Mouse (Mus musculus): ENCODE measurements around the gene Sirt2. TPM values are rescaled to one million over a fixed set of nuclear protein-coding genes. Genes with fewer than 3 reads are reported as not detected.

Sirt2 gene
- polyA plus RNA-seq, 1 experiment = 102 TPM

DNA sequence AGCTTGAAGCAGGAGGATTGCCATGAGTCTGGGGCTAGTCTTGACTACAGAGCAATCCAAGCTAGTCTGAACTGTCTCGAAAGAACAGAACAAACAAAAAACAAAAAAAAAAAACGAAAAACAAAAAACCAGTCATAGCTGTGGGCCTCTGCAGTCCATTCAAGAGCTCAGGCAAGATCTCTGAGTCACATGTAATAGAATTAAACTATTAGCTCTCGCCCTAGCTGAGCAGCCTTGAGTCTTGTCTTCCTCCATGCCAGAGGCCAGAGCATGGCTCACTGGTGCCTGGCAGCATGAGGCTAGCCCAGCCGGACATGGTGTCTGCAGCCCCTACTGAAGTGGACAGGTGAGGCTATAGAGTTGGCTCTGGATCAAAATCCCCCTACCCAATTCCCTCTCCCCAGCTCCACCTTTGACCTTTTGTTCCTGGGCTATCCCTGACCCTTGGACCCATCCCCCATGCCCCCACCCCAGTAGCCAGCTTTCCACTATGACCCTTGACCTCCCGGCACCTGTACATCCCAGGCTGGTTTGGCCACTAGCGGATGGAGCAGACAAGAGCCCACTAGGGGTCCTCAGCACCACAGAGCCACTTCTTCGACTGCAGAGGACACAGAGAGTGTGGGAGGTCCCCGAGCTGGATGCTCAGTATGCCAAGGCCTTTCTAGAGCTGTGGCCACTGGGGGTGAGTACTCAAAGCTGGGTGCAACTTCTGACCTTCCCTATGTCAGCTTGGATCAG lies 23.7 kb downstream of the Sirt2 start:
- no peak for DNase-seq
- Histone ChIP-seq H3K4me3 (replicated peaks; ENCODE audit: extremely low read depth, low read depth, low read length) (no peak overlapping the region), H3K4me1 (ENCODE audit: control insufficient read depth, insufficient read depth, low read length) (no peaks in the 10 kb centered on the region)
- no peak for TF ChIP-seq POLR2A (IDR thresholded peaks at IDR 0.05; ENCODE audit: borderline replicate concordance, extremely low read depth, low read depth, low read length)
- no peak for TF ChIP-seq CTCF (IDR thresholded peaks at IDR 0.05; ENCODE audit: insufficient read depth, low read length)
- 63% methylated on average over 8 of the region's 8 CpGs for WGBS

DNA sequence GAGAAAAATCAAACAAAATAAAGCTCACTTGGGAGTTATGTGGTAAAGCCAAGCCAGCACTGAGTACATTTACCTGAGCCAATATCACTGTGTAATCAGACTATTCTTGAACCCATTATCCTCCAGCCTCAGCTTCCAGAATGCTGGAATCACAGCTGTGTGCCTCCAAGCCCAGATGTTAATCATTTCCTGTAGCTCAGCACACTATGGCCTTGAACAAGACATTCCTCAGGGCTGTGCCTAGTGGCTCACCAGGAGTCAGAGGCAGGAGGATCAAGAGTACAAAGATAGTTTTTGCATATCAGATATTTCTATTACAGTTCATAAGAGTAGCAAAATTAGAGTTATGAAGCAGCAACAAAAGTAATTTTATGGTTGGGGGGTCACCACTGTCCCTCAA lies 25.2 kb downstream of the Sirt2 start:
- TF ChIP-seq CTCF (IDR thresholded peaks at IDR 0.05; ENCODE audit: insufficient read depth, low read length) (no peak), POLR2A (IDR thresholded peaks at IDR 0.05; ENCODE audit: borderline replicate concordance, extremely low read depth, low read depth, low read length) (no peak)
- H3K4me1 ChIP-seq (ENCODE audit: control insufficient read depth, insufficient read depth, low read length) = peaks cover 4% of the 10 kb centered on the region; the same call in 1 of the 2 replicates
- no peak overlapping the region for H3K4me3 ChIP-seq (replicated peaks; ENCODE audit: extremely low read depth, low read depth, low read length)
- DNase-seq = no peak

DNA sequence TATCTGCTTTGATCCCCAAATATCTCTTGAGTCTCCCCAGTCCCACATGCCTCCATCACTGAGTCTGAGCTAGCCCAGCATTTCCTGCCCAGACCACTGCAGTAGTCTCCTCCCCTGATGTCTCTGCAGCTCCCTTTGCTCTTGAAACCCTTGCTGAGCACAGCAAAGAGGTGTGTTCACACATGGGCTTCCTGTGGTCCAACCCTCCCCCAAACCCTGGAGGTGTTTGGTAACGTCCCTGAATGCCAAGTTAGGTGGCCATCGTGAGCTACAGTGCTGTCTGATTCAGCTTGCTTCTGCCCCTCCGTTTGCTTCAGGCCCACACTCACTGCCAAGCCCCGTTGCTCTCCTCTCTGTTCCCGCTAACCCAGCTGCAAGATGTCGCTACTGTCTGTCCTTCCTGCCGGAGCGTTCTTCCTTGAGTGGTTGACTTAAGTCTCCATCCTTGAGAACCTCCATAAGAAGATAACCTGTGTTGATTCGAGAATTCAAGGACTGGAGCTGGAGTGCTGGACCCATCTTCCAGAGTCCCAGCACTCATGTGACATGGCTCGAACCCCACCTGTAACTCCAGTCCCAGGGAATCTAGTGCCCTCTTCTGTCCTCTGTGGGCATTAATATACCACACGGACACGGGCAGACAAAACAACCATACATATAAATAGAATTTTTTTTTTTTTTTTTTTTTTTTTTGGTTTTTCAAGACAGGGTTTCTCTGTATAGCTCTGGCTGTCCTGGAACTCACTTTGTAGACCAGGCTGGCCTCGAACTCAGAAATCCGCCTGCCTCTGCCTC lies 26.1 kb downstream of the Sirt2 start:
- Histone ChIP-seq H3K4me3 (replicated peaks; ENCODE audit: extremely low read depth, low read depth, low read length) (no peak overlapping the region), H3K4me1 (ENCODE audit: control insufficient read depth, insufficient read depth, low read length) (peaks cover 7% of the 10 kb centered on the region)
- TF ChIP-seq POLR2A (IDR thresholded peaks at IDR 0.05; ENCODE audit: borderline replicate concordance, extremely low read depth, low read depth, low read length) (no peak), CTCF (IDR thresholded peaks at IDR 0.05; ENCODE audit: insufficient read depth, low read length) (no peak)
- 68% methylated on average over 14 of the region's 14 CpGs for WGBS
- DNase-seq = no peak

DNA sequence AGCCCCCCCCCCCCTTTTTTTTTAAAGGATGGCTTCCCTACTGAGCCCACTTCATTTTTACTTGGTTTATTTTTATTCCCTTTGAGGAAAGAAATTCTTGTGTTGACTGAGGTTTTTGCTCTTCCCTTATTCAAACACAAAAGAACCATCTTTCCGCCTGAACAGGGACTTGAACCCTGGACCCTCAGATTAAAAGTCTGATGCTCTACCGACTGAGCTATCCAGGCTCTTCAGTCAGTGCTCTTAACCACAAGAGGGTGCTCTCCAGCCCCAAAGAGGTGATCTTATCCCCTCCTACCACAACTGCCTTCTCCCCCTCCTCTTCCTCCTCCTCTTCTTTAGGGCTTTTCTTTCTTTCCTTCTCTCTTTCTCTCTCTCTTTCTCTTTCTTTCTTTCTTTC lies 27.3 kb downstream of the Sirt2 start:
- Histone ChIP-seq H3K4me3 (replicated peaks; ENCODE audit: extremely low read depth, low read depth, low read length) (no peak overlapping the region), H3K4me1 (ENCODE audit: control insufficient read depth, insufficient read depth, low read length) (peaks cover 7% of the 10 kb centered on the region)
- WGBS = 29% methylated on average over 2 of the region's 2 CpGs
- TF ChIP-seq POLR2A (IDR thresholded peaks at IDR 0.05; ENCODE audit: borderline replicate concordance, extremely low read depth, low read depth, low read length) (no peak), CTCF (IDR thresholded peaks at IDR 0.05; ENCODE audit: insufficient read depth, low read length) (peak; percentile 19; the same call in 1 of the 2 replicates)
- no peak for DNase-seq

DNA sequence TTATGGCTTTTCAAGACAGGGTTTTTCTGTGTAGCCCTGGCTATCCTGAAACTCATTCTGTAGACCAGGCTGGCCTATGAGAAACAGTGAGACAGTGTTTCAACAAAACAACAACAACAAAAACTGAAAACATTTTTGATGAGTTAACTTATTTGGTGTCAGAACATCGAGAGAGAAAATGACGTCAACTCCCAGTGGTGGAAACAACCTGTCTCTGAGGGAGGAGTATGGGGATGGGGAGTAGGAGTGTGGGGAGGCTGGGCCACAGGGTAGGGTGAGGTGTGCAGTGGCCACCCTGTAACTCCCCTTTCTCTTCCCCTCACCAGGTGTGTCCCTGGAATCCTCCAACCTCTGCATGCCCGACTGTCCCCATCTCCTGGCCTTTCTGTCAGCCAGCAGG lies 28.0 kb downstream of the Sirt2 start:
- H3K4me3 ChIP-seq (replicated peaks; ENCODE audit: extremely low read depth, low read depth, low read length) = no peak overlapping the region
- TF ChIP-seq POLR2A (IDR thresholded peaks at IDR 0.05; ENCODE audit: borderline replicate concordance, extremely low read depth, low read depth, low read length) = no peak
- TF ChIP-seq CTCF (IDR thresholded peaks at IDR 0.05; ENCODE audit: insufficient read depth, low read length) = no peak
- no peak for DNase-seq
- 71% methylated on average over 3 of the region's 3 CpGs for WGBS
- peaks cover 7% of the 10 kb centered on the region for H3K4me1 ChIP-seq (ENCODE audit: control insufficient read depth, insufficient read depth, low read length)

DNA sequence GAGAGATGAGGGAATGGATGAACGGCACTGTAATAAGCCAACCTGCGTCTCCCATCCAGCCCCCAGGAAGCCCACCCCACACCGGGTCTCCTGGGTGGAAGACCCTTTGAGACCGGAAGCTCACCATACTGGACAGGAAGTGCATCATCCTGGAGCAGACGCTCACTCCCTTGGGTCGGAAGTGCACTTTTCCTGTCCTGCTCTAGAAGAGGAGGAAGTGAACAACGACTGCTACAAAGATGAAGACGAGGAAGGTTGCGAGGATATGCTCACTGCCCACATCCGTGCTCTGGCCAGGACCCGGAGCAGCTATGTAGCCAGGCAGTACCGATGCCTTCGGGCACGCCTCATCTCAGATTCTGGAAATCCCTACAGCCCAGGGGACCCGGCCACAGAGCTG lies 29.3 kb downstream of the Sirt2 start:
- peak overlapping the region; percentile 54 for H3K4me3 ChIP-seq (replicated peaks; ENCODE audit: extremely low read depth, low read depth, low read length)
- no peak for DNase-seq
- TF ChIP-seq CTCF (IDR thresholded peaks at IDR 0.05; ENCODE audit: insufficient read depth, low read length) (no peak), POLR2A (IDR thresholded peaks at IDR 0.05; ENCODE audit: borderline replicate concordance, extremely low read depth, low read depth, low read length) (peak; percentile 50; the same call in 1 of the 2 replicates)
- H3K4me1 ChIP-seq (ENCODE audit: control insufficient read depth, insufficient read depth, low read length) = peaks cover 7% of the 10 kb centered on the region
- WGBS = 39% methylated on average over 15 of the region's 15 CpGs

DNA sequence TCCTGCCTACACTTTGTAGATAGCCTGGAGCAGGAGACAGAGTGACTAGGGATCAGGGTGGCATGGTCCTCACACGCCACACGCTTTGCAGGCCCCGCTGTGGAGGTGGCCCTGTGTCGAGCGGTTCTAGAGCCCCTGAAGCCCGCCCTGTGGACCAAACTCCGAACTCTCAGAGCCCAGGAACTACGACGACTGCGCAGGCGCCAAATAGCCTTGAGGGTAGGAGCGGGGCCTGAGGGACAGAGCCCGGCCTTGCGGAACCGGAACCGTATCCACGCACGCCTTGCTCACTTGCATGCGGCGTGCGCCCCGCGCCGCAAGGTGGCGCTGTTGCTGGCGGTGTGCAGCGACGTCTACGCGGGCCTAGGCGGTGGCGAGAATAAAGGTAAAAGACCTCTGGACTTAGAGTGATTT lies 30.0 kb downstream of the Sirt2 start:
- Histone ChIP-seq H3K4me1 (ENCODE audit: control insufficient read depth, insufficient read depth, low read length) (peaks cover 7% of the 10 kb centered on the region), H3K4me3 (replicated peaks; ENCODE audit: extremely low read depth, low read depth, low read length) (peak overlapping the region; percentile 54)
- DNase-seq = peak; percentile 85
- peak; percentile 93 for TF ChIP-seq CTCF (IDR thresholded peaks at IDR 0.05; ENCODE audit: insufficient read depth, low read length)
- 0 out of 2 replicates have a peak, but pooled peaks have one; percentile 28 for TF ChIP-seq POLR2A (IDR thresholded peaks at IDR 0.05; ENCODE audit: borderline replicate concordance, extremely low read depth, low read depth, low read length)
- WGBS = 9% methylated on average over 32 of the region's 32 CpGs

DNA sequence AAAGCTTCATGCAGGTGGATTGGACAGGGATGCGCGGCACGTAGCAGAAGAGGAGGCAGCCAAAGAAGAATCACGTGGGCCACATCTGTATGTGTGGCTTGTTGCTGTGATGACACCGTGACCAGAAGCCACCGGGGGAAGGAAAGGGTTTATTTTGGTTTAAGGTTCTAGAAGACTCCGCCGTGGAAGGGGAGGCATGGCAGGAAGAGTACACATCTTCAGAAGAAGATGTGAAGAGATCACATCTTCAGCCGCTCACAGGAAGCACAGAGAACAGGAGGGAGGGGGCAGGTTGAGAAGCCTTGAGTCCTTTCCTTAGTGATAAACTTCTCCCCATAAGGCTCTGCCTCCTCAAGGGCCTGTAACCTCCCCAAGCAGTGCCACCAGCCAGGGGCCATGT lies 33.5 kb downstream of the Sirt2 start:
- WGBS = 87% methylated on average over 9 of the region's 9 CpGs
- TF ChIP-seq CTCF (IDR thresholded peaks at IDR 0.05; ENCODE audit: insufficient read depth, low read length) = no peak
- Histone ChIP-seq H3K4me1 (ENCODE audit: control insufficient read depth, insufficient read depth, low read length) (peaks cover 25% of the 10 kb centered on the region), H3K4me3 (replicated peaks; ENCODE audit: extremely low read depth, low read depth, low read length) (no peak overlapping the region)
- DNase-seq = no peak

DNA sequence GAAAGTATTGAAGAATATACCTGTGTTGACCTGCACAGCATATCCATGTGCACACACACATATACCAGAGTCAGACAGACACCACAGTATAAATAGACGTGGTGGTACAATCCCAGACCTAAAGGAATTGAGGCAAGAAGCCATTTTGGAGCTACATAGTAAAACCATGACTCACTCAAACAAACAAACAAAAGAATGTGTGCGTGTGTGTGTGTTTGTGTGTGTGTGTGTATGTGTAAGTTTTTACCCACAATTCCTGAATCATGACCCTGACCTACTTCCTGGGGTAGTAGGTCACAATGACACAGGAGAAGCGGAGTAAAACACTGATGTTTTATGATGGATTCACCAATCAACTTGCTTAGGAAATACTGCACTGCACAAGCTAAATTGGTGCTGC lies 34.9 kb downstream of the Sirt2 start:
- no peak for DNase-seq
- WGBS = 28% methylated on average over 3 of the region's 3 CpGs

More for the DNA sequence above, 34.9 kb downstream of the Sirt2 start:
- Histone ChIP-seq H3K4me1 (ENCODE audit: control insufficient read depth, insufficient read depth, low read length) (peaks cover 23% of the 10 kb centered on the region), H3K4me3 (replicated peaks; ENCODE audit: extremely low read depth, low read depth, low read length) (no peak overlapping the region)
- TF ChIP-seq POLR2A (IDR thresholded peaks at IDR 0.05; ENCODE audit: borderline replicate concordance, extremely low read depth, low read depth, low read length) (no peak), CTCF (IDR thresholded peaks at IDR 0.05; ENCODE audit: insufficient read depth, low read length) (no peak)
